Mouse (Mus musculus) pancreas, adult 10 weeks (tissue): Measurements from ENCODE around the gene Siae. TPM values are rescaled to one million over a fixed set of nuclear protein-coding genes. Genes with fewer than 3 reads are reported as not detected.

Experiments used
- polyA plus RNA-seq: library from polyadenylated mRNA; stranded (reverse); fragments of 350-450 nt; fragmentation: Illumina TruSeq; extraction: RNeasy Lipid Tissue Mini Kit (QIAGEN cat#74804); gene quantifications from one replicate; pipeline ENCODE4 v1.2.3, GENCODE M21; 2015; ENCODE audit warnings: low read depth, low replicate concordance; ENCODE audit not compliant: insufficient read depth

Siae gene
- polyA plus RNA-seq = 2.4 TPM

GRCm38 (mm10) chr9:37554838-37555748 is at the start of gene Siae:
Siae (plus strand) TSS chr9:37555698.

GRCm38 (mm10) chr9:37527396-37528224 is 27.9 kb upstream of the Siae start, which contains the start of gene Esam:
Esam (plus strand) TSS chr9:37528078.

GRCm38 (mm10) chr9:37539170-37540025 is 16.1 kb upstream of the Siae start, which contains the start of gene Vsig2:
Vsig2 (plus strand) TSS chr9:37539255.

GRCm38 (mm10) chr9:37552536-37553293 is 2.8 kb upstream of the Siae start, which contains the start of gene Nrgn:
Nrgn (minus strand) TSS chr9:37552904.

GRCm38 (mm10) chr9:37613182-37613910 is 57.8 kb downstream of the Siae start, which contains the start of gene Spa17:
Spa17 (minus strand) TSS chr9:37613722.

GRCm38 (mm10) chr9:37656931-37657481 is 101.5 kb downstream of the Siae start, which contains the start of gene Tbrg1:
Tbrg1 (minus strand) TSS chr9:37657312.

GRCm38 (mm10) chr9:37669115-37669514 is 113.6 kb downstream of the Siae start, which contains the start of gene Panx3:
Panx3 (minus strand) TSS chr9:37669235.

Other genes with a start within 250 kb of the Siae start
- gene Ccdc15, start 207.3 kb upstream of the Siae start, polyA plus RNA-seq = 0.61 TPM
- gene Hepacam, start 188.3 kb upstream of the Siae start, polyA plus RNA-seq = not detected
- gene Robo4, start 153.8 kb upstream of the Siae start, polyA plus RNA-seq = 16.8 TPM
- 0.57 TPM for gene Robo3, start 122.5 kb upstream of the Siae start, polyA plus RNA-seq
- gene Msantd2, start 66.4 kb upstream of the Siae start, polyA plus RNA-seq = 12.3 TPM
- gene Esam, start 27.6 kb upstream of the Siae start, polyA plus RNA-seq = 45.9 TPM
- 10.8 TPM for gene Vsig2, start 16.4 kb upstream of the Siae start, polyA plus RNA-seq
- gene Nrgn, start 2.8 kb upstream of the Siae start, polyA plus RNA-seq = 3.7 TPM
- gene Spa17, start 58.0 kb downstream of the Siae start, polyA plus RNA-seq = 2.3 TPM
- gene Tbrg1, start 101.6 kb downstream of the Siae start, polyA plus RNA-seq = 28.4 TPM
- gene Panx3, start 113.5 kb downstream of the Siae start, polyA plus RNA-seq = not detected
- not detected for gene Olfr160, start 160.6 kb downstream of the Siae start, polyA plus RNA-seq
- gene Olfr874, start 189.4 kb downstream of the Siae start, polyA plus RNA-seq = not detected
- not detected for gene Olfr875, start 216.2 kb downstream of the Siae start, polyA plus RNA-seq
- not detected for gene Olfr876, start 247.3 kb downstream of the Siae start, polyA plus RNA-seq